ENCODE assay signal across 8 mouse cellular contexts in the genomic region with DNA sequence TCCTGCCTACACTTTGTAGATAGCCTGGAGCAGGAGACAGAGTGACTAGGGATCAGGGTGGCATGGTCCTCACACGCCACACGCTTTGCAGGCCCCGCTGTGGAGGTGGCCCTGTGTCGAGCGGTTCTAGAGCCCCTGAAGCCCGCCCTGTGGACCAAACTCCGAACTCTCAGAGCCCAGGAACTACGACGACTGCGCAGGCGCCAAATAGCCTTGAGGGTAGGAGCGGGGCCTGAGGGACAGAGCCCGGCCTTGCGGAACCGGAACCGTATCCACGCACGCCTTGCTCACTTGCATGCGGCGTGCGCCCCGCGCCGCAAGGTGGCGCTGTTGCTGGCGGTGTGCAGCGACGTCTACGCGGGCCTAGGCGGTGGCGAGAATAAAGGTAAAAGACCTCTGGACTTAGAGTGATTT. TPM values are rescaled to one million over a fixed set of nuclear protein-coding genes. Genes with fewer than 3 reads are reported as not detected.
DNase-seq lines count a peak whose midpoint lies in the region; TF ChIP-seq lines count a peak whose summit lies in the region.

No protein-coding gene starts in this region.

- peak overlapping the region; percentile 39 for H3K27ac ChIP-seq in kidney, adult 2 months (ENCODE audit: insufficient read depth, low read depth, low read length)
- peak overlapping the region; percentile 2; the same call in 1 of the 2 replicates for H3K27ac ChIP-seq in liver, adult 2 months (replicated peaks; ENCODE audit: insufficient read depth, low read depth, low read length)

- no peaks in the 10 kb centered on the region for H3K27me3 ChIP-seq in kidney, adult 2 months (replicated peaks; ENCODE audit: control insufficient read depth, insufficient read depth, low read length)
- no peaks in the 10 kb centered on the region for H3K27me3 ChIP-seq in liver, adult 2 months (ENCODE audit: control insufficient read depth, insufficient read depth, low read length)

- peaks cover 8% of the 10 kb centered on the region; the same call in 1 of the 2 replicates for H3K4me1 ChIP-seq in kidney, adult 2 months (ENCODE audit: control insufficient read depth, insufficient read depth, low read length)
- H3K4me1 ChIP-seq in liver, adult 2 months (ENCODE audit: control insufficient read depth, insufficient read depth, low read length): peaks cover 3% of the 10 kb centered on the region; the same call in 1 of the 2 replicates

- WGBS in kidney, adult 2 months: 13% methylated on average over 32 of the region's 32 CpGs
- 6% methylated on average over 32 of the region's 32 CpGs for WGBS in liver, adult 2 months

- peak; percentile 83 for DNase-seq in layer of hippocampus, adult 11-12 months (ENCODE audit: low spot score)
- no peak for DNase-seq in layer of hippocampus, adult 9-10 months (ENCODE audit: low spot score)
- peak; percentile 69 for DNase-seq in embryo, embryonic 9.5 days (ENCODE audit: extremely low spot score)
- peak; percentile 88 to 91 for DNase-seq in heart, adult 18-20 months
- peak; percentile 92 for DNase-seq in kidney, adult 2 months
- peak; percentile 52 for DNase-seq in liver, adult 2 months (ENCODE audit: extremely low read depth, low read depth, low spot score)
- DNase-seq in monocyte, adult 2 months (ENCODE audit: low read depth in 1 of 2, low spot score in 2 of 2): peak; percentile 42 to 73
- peak; percentile 79 to 85 for DNase-seq in spleen, postnatal 36 days (ENCODE audit: low spot score in 2 of 2)

- H3K4me3 ChIP-seq in kidney, adult 2 months (ENCODE audit: insufficient read depth, low read depth, low read length): peak overlapping the region; percentile 30
- H3K4me3 ChIP-seq in liver, adult 2 months (ENCODE audit: insufficient read depth, low read depth, low read length): peak overlapping the region; percentile 53

- no peaks in the 10 kb centered on the region for H3K36me3 ChIP-seq in kidney, adult 2 months (ENCODE audit: control insufficient read depth, insufficient read depth, low read length)
- H3K36me3 ChIP-seq in liver, adult 2 months (ENCODE audit: control insufficient read depth, insufficient read depth, low read length): no peaks in the 10 kb centered on the region

- H3K79me2 ChIP-seq in liver, adult 2 months (ENCODE audit: control insufficient read depth, insufficient read depth, low read length): no peaks in the 10 kb centered on the region

- no peak for TF ChIP-seq POLR2A in kidney, adult 2 months (IDR thresholded peaks at IDR 0.05; ENCODE audit: low read depth, low read length)
- TF ChIP-seq POLR2A in liver, adult 2 months (IDR thresholded peaks at IDR 0.05; ENCODE audit: extremely low read depth, insufficient read depth, low read length): no peak

- H3K9ac ChIP-seq in liver, adult 2 months (ENCODE audit: low read depth, low read length): peak overlapping the region; percentile 42

- TF ChIP-seq CTCF in kidney, adult 2 months (conservative IDR thresholded peaks at IDR 0.05; ENCODE audit: insufficient read depth, insufficient read length, low read depth, low read length): peak; percentile 97
- peak; percentile 98 for TF ChIP-seq CTCF in liver, adult 2 months (IDR thresholded peaks at IDR 0.05; ENCODE audit: low read depth, low read length)

RNA-seq across cellular contexts. Expression of a gene that starts 7.8 kb away (rescaled TPM):
- total RNA-seq in heart, adult 18-20 months (2021): 1 to 10 TPM; 1.5 to 3.4 TPM
- 2.9 and 5.9 TPM in 2 replicates for polyA plus RNA-seq in kidney, adult 2 months (2012; rRNA removed)
- 1.4 TPM in 2 replicates for total RNA-seq in liver, adult 2 months (2014; rRNA removed)
- polyA plus RNA-seq in liver, adult 2 months (2012; rRNA removed): 1.2 and 1.8 TPM in 2 replicates

RNA-seq across cellular contexts. Expression of a gene that starts 11.8 kb away (rescaled TPM):
- 100 to 1,000 TPM; 196 to 224 TPM for total RNA-seq in heart, adult 18-20 months (2021)
- 172 and 214 TPM in 2 replicates for polyA plus RNA-seq in kidney, adult 2 months (2012; rRNA removed)
- 90.1 and 109 TPM in 2 replicates for total RNA-seq in liver, adult 2 months (2014; rRNA removed)
- polyA plus RNA-seq in liver, adult 2 months (2012; rRNA removed): 81.6 and 109 TPM in 2 replicates

RNA-seq across cellular contexts. Expression of a gene that starts 28.4 kb away (rescaled TPM):
- 1,000 to 10,000 TPM; 1,960 to 1,989 TPM for total RNA-seq in heart, adult 18-20 months (2021)
- 865 and 950 TPM in 2 replicates for polyA plus RNA-seq in kidney, adult 2 months (2012; rRNA removed)
- 636 and 645 TPM in 2 replicates for total RNA-seq in liver, adult 2 months (2014; rRNA removed)
- 561 and 625 TPM in 2 replicates for polyA plus RNA-seq in liver, adult 2 months (2012; rRNA removed)

RNA-seq across cellular contexts. Expression of a gene that starts 29.3 kb away (rescaled TPM):
- 10 to 100 TPM; 25.8 to 26.8 TPM for total RNA-seq in heart, adult 18-20 months (2021)
- polyA plus RNA-seq in kidney, adult 2 months (2012; rRNA removed): 37.9 and 41.6 TPM in 2 replicates
- total RNA-seq in liver, adult 2 months (2014; rRNA removed): 6.1 and 7.3 TPM in 2 replicates
- 39.9 and 46.3 TPM in 2 replicates for polyA plus RNA-seq in liver, adult 2 months (2012; rRNA removed)

RNA-seq across cellular contexts. Expression of a gene that starts 30.0 kb away (rescaled TPM):
- 10 to 100 TPM; 84.3 to 88.4 TPM for total RNA-seq in heart, adult 18-20 months (2021)
- 99.8 and 103 TPM in 2 replicates for polyA plus RNA-seq in kidney, adult 2 months (2012; rRNA removed)
- total RNA-seq in liver, adult 2 months (2014; rRNA removed): 15.1 and 21.4 TPM in 2 replicates
- 52.9 and 56.7 TPM in 2 replicates for polyA plus RNA-seq in liver, adult 2 months (2012; rRNA removed)
